Mouse (Mus musculus): ENCODE measurements at regions not wholly inside any gene's neighbourhood (a gene's known extent, or its start where the extent isn't known, plus 50 kb on each side); places are given as distances from the start of the nearest gene placed in this dataset.

GRCm38 (mm10) chr1:35754170-35754569, 314.0 kb upstream of the Hs6st1 start:
- Histone ChIP-seq H3K27me3 (ENCODE audit: control insufficient read depth in 1 of 2, insufficient read depth in 2 of 2, low read length in 2 of 2) (no peaks in the 10 kb centered on the region; a peak in 1 of 4 replicates), H3K4me3 (ENCODE audit: control insufficient read depth in 1 of 2, insufficient read depth in 1 of 2, low read depth in 2 of 2, low read length in 2 of 2) (no peak overlapping the region), H3K27ac (ENCODE audit: control insufficient read depth, low read depth, low read length) (no peak overlapping the region), H3K36me3 (ENCODE audit: control insufficient read depth in 1 of 2, insufficient read depth in 2 of 2, low read length in 2 of 2) (no peaks in the 10 kb centered on the region), H3K9ac (ENCODE audit: control insufficient read depth, low read depth, low read length, poor library complexity, severe bottlenecking) (no peak overlapping the region), H3K79me2 (ENCODE audit: control insufficient read depth, insufficient read depth, low read length, poor library complexity) (no peaks in the 10 kb centered on the region), H3K4me1 (ENCODE audit: control insufficient read depth in 1 of 2, insufficient read depth in 2 of 2, low read length in 2 of 2) (no peaks in the 10 kb centered on the region), H3K9me3 (replicated peaks; ENCODE audit: insufficient read depth, low read length) (no peaks in the 10 kb centered on the region)
- no peak for DNase-seq (ENCODE audit: low read depth, low spot score)
- no peak for TF ChIP-seq MYB (IDR thresholded peaks at IDR 0.05; ENCODE audit: low read depth, low read length)
- TF ChIP-seq E2F4 (IDR thresholded peaks at IDR 0.05; ENCODE audit: borderline replicate concordance, low read depth, low read length), result no peak
- no peak for TF ChIP-seq ZKSCAN1 (IDR thresholded peaks at IDR 0.05; ENCODE audit: low read depth, low read length)
- no peak for TF ChIP-seq MEF2A (IDR thresholded peaks at IDR 0.05; ENCODE audit: extremely low read depth, insufficient replicate concordance, low read depth, low read length, poor library complexity, severe bottlenecking)
- no peak for TF ChIP-seq TBP (IDR thresholded peaks at IDR 0.05; ENCODE audit: low read depth, low read length)
- no peak for TF ChIP-seq ZNF384 (IDR thresholded peaks at IDR 0.05; ENCODE audit: low read depth, low read length)
- TF ChIP-seq USF1 (IDR thresholded peaks at IDR 0.05; ENCODE audit: low read depth, low read length), result no peak
- no peak for TF ChIP-seq NRF1 (IDR thresholded peaks at IDR 0.05; ENCODE audit: insufficient read depth, low read depth, low read length, poor library complexity, severe bottlenecking)
- TF ChIP-seq ZMIZ1 (IDR thresholded peaks at IDR 0.05; ENCODE audit: low read depth, low read length), result no peak
- no peak for TF ChIP-seq JUND (IDR thresholded peaks at IDR 0.05; ENCODE audit: low read depth, low read length)
- TF ChIP-seq SIN3A (IDR thresholded peaks at IDR 0.05; ENCODE audit: low read length), result no peak
- TF ChIP-seq POLR2AphosphoS2 (IDR thresholded peaks at IDR 0.05; ENCODE audit: low read length), result no peak
- TF ChIP-seq HCFC1 (IDR thresholded peaks at IDR 0.05; ENCODE audit: low read depth, low read length), result no peak
- no peak for TF ChIP-seq POLR2A (IDR thresholded peaks at IDR 0.05; ENCODE audit: control insufficient read depth in 1 of 2, insufficient read depth in 1 of 2, low read depth in 1 of 2, low read length in 2 of 2, poor library complexity in 1 of 2)
- no peak for TF ChIP-seq KAT2A (conservative IDR thresholded peaks at IDR 0.05; ENCODE audit: low read depth, low read length)
- no peak for TF ChIP-seq GABPA (IDR thresholded peaks at IDR 0.05; ENCODE audit: low read depth, low read length)
- no peak for TF ChIP-seq RAD21 (IDR thresholded peaks at IDR 0.05; ENCODE audit: low read depth, low read length)
- no peak for TF ChIP-seq CHD1 (IDR thresholded peaks at IDR 0.05; ENCODE audit: low read depth, low read length)
- TF ChIP-seq GATA1 (IDR thresholded peaks at IDR 0.05; ENCODE audit: low read depth, low read length), result no peak
- no peak for TF ChIP-seq MXI1 (IDR thresholded peaks at IDR 0.05; ENCODE audit: low read depth, low read length)

- no peak for DNase-seq (ENCODE audit: low read depth, low spot score)
- Histone ChIP-seq H3K9ac (ENCODE audit: control insufficient read depth, low read depth, low read length, poor library complexity, severe bottlenecking) (no peak overlapping the region), H3K27ac (ENCODE audit: control insufficient read depth, low read depth, low read length) (no peak overlapping the region), H3K79me2 (ENCODE audit: control insufficient read depth, insufficient read depth, low read length, poor library complexity) (no peaks in the 10 kb centered on the region), H3K4me3 (ENCODE audit: control insufficient read depth in 1 of 2, insufficient read depth in 1 of 2, low read depth in 2 of 2, low read length in 2 of 2) (no peak overlapping the region), H3K27me3 (ENCODE audit: control insufficient read depth in 1 of 2, insufficient read depth in 2 of 2, low read length in 2 of 2) (peaks cover 0 to 2% of the 10 kb centered on the region in 2 experiments; a peak in 2 of 4 replicates), H3K36me3 (ENCODE audit: control insufficient read depth in 1 of 2, insufficient read depth in 2 of 2, low read length in 2 of 2) (no peaks in the 10 kb centered on the region), H3K4me1 (ENCODE audit: control insufficient read depth in 1 of 2, insufficient read depth in 2 of 2, low read length in 2 of 2) (no peaks in the 10 kb centered on the region), H3K9me3 (replicated peaks; ENCODE audit: insufficient read depth, low read length) (no peaks in the 10 kb centered on the region)
- no peak for TF ChIP-seq KAT2A (conservative IDR thresholded peaks at IDR 0.05; ENCODE audit: low read depth, low read length)
- no peak for TF ChIP-seq MAX (IDR thresholded peaks at IDR 0.05; ENCODE audit: low read length)
- TF ChIP-seq MXI1 (IDR thresholded peaks at IDR 0.05; ENCODE audit: low read depth, low read length), result no peak
- no peak for TF ChIP-seq SIN3A (IDR thresholded peaks at IDR 0.05; ENCODE audit: low read length)
- no peak for TF ChIP-seq BHLHE40 (IDR thresholded peaks at IDR 0.05; ENCODE audit: borderline replicate concordance, low read depth, low read length)
- TF ChIP-seq NELFE (IDR thresholded peaks at IDR 0.05; ENCODE audit: low read depth, low read length), result no peak
Measured at GRCm38 (mm10) chr1:35759010-35759409, 309.2 kb upstream of the Hs6st1 start.
